Mouse (Mus musculus): ENCODE measurements around the gene Rcan1. TPM values are rescaled to one million over a fixed set of nuclear protein-coding genes. Genes with fewer than 3 reads are reported as not detected.

The Rcan1 gene
- polyA plus RNA-seq, 1 experiment from 2014 or later = 33.9 TPM

DNA sequence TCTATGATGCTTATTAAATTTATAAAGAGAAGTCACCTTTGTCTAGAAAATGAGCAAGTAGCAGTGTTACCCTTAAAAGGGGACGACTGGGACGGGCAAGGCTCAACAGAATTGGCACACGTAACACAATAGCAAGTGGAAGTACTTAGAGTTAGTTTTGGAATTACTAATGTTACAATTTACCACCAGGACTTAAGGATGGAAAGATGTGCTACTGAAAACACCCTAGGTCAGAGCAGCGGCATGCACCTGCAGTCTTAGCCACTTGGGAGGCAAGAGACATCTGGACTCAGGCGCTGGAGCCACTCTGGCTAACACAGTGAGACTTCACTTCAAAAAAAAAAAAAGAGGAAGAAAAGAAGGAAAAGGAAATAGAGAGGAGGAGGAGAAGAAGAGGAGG lies 14.7 kb downstream of the Rcan1 start:
- Histone ChIP-seq H3K9me3 (ENCODE audit: low read length) (no peaks in the 10 kb centered on the region), H3K27ac (ENCODE audit: low read length) (no peak overlapping the region), H3K36me3 (ENCODE audit: insufficient read depth, low read length) (no peaks in the 10 kb centered on the region), H3K4me3 (ENCODE audit: low read length) (no peak overlapping the region), H3K27me3 (ENCODE audit: insufficient read depth, low read length) (no peaks in the 10 kb centered on the region), H3K4me2 (replicated peaks; ENCODE audit: low read depth, low read length) (no peak overlapping the region), H3K9ac (replicated peaks; ENCODE audit: low read length) (no peak overlapping the region), H3K4me1 (ENCODE audit: insufficient read depth, low read length) (no peaks in the 10 kb centered on the region; the same call in 1 of the 2 replicates)
- ATAC-seq (ENCODE audit: low FRiP score, low TSS enrichment) = no peak
- WGBS = 85% methylated on average over 5 of the region's 5 CpGs

DNA sequence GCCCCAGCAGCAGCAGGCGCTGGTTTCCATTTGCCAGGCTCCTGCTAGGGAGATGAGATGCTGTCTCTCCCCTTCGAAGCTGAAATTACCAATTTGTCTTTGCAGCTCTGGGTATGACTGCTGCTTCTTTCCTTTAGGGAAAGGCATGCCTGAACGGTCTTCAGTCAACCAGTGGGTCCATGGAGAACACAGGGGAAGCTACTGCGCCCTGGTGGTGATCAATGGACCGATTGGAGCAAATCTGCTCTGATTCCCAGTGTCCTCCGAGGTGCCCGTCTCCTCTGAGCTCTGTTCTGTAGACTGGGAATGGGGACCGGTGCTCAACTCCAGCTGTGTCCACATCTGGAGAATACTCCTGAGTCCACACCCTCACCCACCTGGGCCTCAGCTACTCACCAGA lies 15.2 kb downstream of the Rcan1 start:
- WGBS = 59% methylated on average over 8 of the region's 8 CpGs
- H3K9ac ChIP-seq (replicated peaks; ENCODE audit: low read length) = no peak overlapping the region

DNA sequence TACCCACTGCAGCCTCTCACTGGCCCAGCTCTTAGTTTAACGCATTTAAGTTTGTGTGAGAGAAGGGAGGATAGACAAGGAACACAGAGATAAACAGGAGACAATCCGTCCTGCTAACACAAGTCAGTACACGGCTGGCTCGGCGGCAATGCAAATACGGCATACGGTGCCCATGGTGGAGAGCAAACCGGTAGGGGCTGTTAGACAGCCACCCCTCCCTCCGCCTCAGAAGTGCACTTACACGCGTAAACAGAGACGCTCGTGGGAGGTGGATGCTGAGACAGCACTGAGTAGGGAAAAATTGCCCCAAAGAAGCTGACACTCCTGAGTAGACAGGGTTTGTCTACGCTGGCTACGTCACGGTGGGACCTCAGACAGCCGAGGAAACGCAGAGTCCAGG lies 16.2 kb downstream of the Rcan1 start:
- Histone ChIP-seq H3K36me3 (ENCODE audit: insufficient read depth, low read length) (no peaks in the 10 kb centered on the region), H3K4me1 (ENCODE audit: insufficient read depth, low read length) (no peaks in the 10 kb centered on the region; the same call in 1 of the 2 replicates), H3K4me3 (ENCODE audit: low read length) (no peak overlapping the region), H3K9ac (replicated peaks; ENCODE audit: low read length) (no peak overlapping the region), H3K27me3 (ENCODE audit: insufficient read depth, low read length) (no peaks in the 10 kb centered on the region), H3K9me3 (ENCODE audit: low read length) (no peaks in the 10 kb centered on the region), H3K4me2 (replicated peaks; ENCODE audit: low read depth, low read length) (no peak overlapping the region), H3K27ac (ENCODE audit: low read length) (no peak overlapping the region)
- 85% methylated on average over 18 of the region's 18 CpGs for WGBS
- ATAC-seq (ENCODE audit: low FRiP score, low TSS enrichment) = no peak

More for the DNA sequence above, 15.2 kb downstream of the Rcan1 start:
- no peak overlapping the region for H3K4me3 ChIP-seq (ENCODE audit: low read length)
- H3K4me2 ChIP-seq (replicated peaks; ENCODE audit: low read depth, low read length) = no peak overlapping the region
- no peaks in the 10 kb centered on the region for H3K9me3 ChIP-seq (ENCODE audit: low read length)
- no peak overlapping the region for H3K27ac ChIP-seq (ENCODE audit: low read length)
- no peaks in the 10 kb centered on the region; the same call in 1 of the 2 replicates for H3K4me1 ChIP-seq (ENCODE audit: insufficient read depth, low read length)
- H3K36me3 ChIP-seq (ENCODE audit: insufficient read depth, low read length) = no peaks in the 10 kb centered on the region
- ATAC-seq (ENCODE audit: low FRiP score, low TSS enrichment) = no peak
- H3K27me3 ChIP-seq (ENCODE audit: insufficient read depth, low read length) = no peaks in the 10 kb centered on the region

DNA sequence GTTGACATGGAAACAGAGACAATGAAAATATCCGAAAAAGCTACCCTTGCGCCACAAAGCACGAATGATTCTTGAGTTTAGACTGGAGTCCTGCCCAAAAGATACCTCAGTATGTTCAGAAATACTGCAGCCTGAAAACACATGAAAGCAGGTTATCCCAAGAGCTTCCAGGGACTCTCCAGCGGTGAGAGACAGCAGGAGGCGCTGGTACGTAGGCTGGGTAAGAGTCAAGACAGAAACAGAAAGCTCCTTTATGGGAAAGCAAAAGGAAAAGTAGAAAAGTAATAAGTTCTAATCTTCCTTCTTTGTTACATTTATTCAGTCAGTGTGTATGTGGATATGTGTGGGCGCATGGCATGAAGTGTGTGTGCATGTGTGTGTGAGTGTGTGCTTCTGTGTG lies 16.7 kb downstream of the Rcan1 start:
- Histone ChIP-seq H3K27ac (ENCODE audit: low read length) (no peak overlapping the region), H3K27me3 (ENCODE audit: insufficient read depth, low read length) (no peaks in the 10 kb centered on the region), H3K9me3 (ENCODE audit: low read length) (no peaks in the 10 kb centered on the region), H3K4me2 (replicated peaks; ENCODE audit: low read depth, low read length) (no peak overlapping the region), H3K4me1 (ENCODE audit: insufficient read depth, low read length) (no peaks in the 10 kb centered on the region; the same call in 1 of the 2 replicates), H3K4me3 (ENCODE audit: low read length) (no peak overlapping the region), H3K9ac (replicated peaks; ENCODE audit: low read length) (no peak overlapping the region), H3K36me3 (ENCODE audit: insufficient read depth, low read length) (no peaks in the 10 kb centered on the region)
- 90% methylated on average over 7 of the region's 7 CpGs for WGBS
- no peak for ATAC-seq (ENCODE audit: low FRiP score, low TSS enrichment)

DNA sequence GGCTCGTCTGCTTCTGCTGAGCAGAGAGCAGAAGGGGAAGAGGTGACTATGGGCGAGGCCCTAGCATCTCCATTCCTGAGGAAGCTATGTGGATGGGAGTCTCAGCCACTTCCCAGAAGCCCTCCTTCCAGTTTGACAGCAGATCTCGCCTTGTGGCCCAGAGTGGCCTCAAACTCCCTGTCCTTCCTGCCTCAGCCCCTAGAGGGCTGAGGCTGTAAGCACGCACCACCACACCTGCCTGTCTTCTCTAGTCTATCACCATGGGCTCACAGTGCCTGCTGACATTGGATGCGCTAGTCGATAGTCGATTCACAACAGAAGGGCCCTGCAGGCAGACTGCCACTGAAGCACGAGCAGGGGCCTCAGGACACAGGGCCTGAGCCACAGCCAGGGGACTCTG lies 18.1 kb downstream of the Rcan1 start:
- Histone ChIP-seq H3K4me2 (replicated peaks; ENCODE audit: low read depth, low read length) (no peak overlapping the region), H3K27me3 (ENCODE audit: insufficient read depth, low read length) (no peaks in the 10 kb centered on the region), H3K4me3 (ENCODE audit: low read length) (no peak overlapping the region), H3K36me3 (ENCODE audit: insufficient read depth, low read length) (no peaks in the 10 kb centered on the region; the same call in 1 of the 2 replicates), H3K9ac (replicated peaks; ENCODE audit: low read length) (no peak overlapping the region), H3K4me1 (ENCODE audit: insufficient read depth, low read length) (no peaks in the 10 kb centered on the region; the same call in 1 of the 2 replicates), H3K9me3 (ENCODE audit: low read length) (no peaks in the 10 kb centered on the region), H3K27ac (ENCODE audit: low read length) (no peak overlapping the region)
- ATAC-seq (ENCODE audit: low FRiP score, low TSS enrichment) = no peak; the same call in 1 of the 2 replicates
- WGBS = 65% methylated on average over 8 of the region's 8 CpGs

DNA sequence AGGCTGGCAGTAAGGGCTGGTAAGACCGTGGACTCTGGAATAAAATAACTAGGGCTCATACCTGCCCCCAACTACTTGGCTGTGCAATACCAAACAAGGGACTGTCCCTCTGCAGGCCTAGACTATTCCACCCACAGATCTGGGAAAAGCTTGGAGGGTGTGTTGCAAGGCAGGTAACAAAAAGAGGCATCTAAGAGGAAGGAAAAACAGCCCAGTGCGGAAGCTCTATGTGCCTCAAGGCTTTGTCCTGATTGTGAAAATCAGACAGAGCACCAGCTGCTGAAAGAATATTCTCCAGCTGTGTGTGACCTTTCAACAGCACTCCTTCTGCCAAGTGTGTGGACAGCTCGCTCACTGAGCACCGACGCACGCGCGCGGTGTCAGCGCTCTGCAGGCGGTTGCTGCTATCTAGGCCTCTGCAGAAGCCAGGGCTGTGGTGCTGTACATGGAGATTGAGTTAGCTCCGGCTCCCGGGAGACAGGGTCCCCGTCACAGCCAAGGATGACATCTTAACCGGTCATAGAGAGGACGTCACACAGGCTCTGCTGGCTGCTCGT lies 19.1 kb downstream of the Rcan1 start:
- no peak overlapping the region for H3K27ac ChIP-seq (ENCODE audit: low read length)
- WGBS = 91% methylated on average over 17 of the region's 17 CpGs
- H3K9me3 ChIP-seq (ENCODE audit: low read length) = no peaks in the 10 kb centered on the region
- no peak overlapping the region for H3K9ac ChIP-seq (replicated peaks; ENCODE audit: low read length)
- H3K36me3 ChIP-seq (ENCODE audit: insufficient read depth, low read length) = no peaks in the 10 kb centered on the region; the same call in 1 of the 2 replicates
- ATAC-seq (ENCODE audit: low FRiP score, low TSS enrichment) = no peak
- H3K4me3 ChIP-seq (ENCODE audit: low read length) = no peak overlapping the region
- H3K4me1 ChIP-seq (ENCODE audit: insufficient read depth, low read length) = no peaks in the 10 kb centered on the region
- H3K4me2 ChIP-seq (replicated peaks; ENCODE audit: low read depth, low read length) = no peak overlapping the region
- no peaks in the 10 kb centered on the region for H3K27me3 ChIP-seq (ENCODE audit: insufficient read depth, low read length)

DNA sequence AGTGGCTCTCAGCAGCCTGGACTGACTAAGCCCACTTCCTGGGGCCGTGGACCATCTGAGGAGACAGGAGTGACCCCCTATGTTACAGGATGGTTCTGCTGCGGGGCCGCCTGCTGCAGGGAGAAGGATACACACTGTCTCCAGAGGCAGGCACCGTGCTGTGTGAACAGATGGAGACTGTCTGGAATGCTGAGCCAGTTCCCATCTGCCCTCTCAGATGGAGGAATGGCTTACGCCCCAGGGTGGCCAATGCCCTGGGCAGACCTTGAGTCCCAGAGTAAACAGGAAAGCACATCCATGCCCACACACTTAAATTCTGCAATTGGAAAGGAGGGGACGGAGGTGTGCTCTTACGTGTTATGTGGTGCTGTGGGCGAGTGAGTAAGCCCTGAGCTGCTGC lies 20.3 kb downstream of the Rcan1 start:
- Histone ChIP-seq H3K9me3 (ENCODE audit: low read length) (no peaks in the 10 kb centered on the region), H3K4me2 (replicated peaks; ENCODE audit: low read depth, low read length) (no peak overlapping the region), H3K4me3 (ENCODE audit: low read length) (no peak overlapping the region), H3K27me3 (ENCODE audit: insufficient read depth, low read length) (no peaks in the 10 kb centered on the region), H3K36me3 (ENCODE audit: insufficient read depth, low read length) (no peaks in the 10 kb centered on the region; the same call in 1 of the 2 replicates), H3K27ac (ENCODE audit: low read length) (no peak overlapping the region), H3K4me1 (ENCODE audit: insufficient read depth, low read length) (no peaks in the 10 kb centered on the region), H3K9ac (replicated peaks; ENCODE audit: low read length) (no peak overlapping the region)
- ATAC-seq (ENCODE audit: low FRiP score, low TSS enrichment) = no peak
- WGBS = 92% methylated on average over 8 of the region's 8 CpGs

DNA sequence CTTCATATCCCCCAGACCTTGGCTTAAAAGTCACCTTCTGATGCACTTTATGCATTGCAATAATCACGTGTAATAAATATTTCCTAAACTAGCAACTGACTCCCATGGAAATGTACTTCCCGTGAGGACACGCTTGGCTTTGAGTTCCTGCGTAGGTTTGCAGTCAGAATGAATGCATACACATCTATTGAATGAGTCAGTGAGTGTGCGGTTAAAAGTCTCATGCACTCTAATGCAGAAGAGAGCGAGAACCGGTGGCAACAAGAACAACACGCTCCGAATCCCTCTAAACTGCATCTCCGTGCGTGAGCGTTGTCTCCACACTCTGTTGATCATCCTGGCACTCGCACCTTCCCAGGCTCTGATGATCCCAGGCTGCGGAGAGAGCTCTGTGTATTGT lies 21.6 kb downstream of the Rcan1 start:
- no peaks in the 10 kb centered on the region for H3K9me3 ChIP-seq (ENCODE audit: low read length)
- WGBS = 92% methylated on average over 14 of the region's 14 CpGs
- ATAC-seq (ENCODE audit: low FRiP score, low TSS enrichment) = no peak

DNA sequence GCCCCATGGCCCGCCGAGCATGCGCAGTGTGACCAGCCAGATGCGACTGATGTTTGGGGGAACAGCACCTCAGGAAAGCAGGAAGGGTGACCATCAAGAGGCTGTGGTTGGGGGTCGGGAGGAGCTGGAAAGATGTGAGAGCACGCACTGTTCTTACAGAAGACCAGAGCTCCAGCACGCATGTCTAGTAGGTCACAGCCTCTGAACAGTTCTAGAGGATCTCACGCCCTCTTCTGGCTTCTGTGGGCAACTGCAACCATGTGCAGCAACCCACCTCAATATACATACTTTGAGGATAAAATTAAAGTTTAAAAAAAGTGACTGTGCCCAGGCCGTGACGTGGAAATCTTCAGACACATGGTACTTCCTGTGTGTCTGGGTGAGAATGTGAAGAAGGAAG lies 25.3 kb downstream of the Rcan1 start:
- no peak for ATAC-seq (ENCODE audit: low FRiP score, low TSS enrichment)
- 59% methylated on average over 10 of the region's 10 CpGs for WGBS
- Histone ChIP-seq H3K9me3 (ENCODE audit: low read length) (no peaks in the 10 kb centered on the region), H3K27me3 (ENCODE audit: insufficient read depth, low read length) (no peaks in the 10 kb centered on the region), H3K27ac (ENCODE audit: low read length) (no peak overlapping the region), H3K4me3 (ENCODE audit: low read length) (no peak overlapping the region), H3K9ac (replicated peaks; ENCODE audit: low read length) (no peak overlapping the region), H3K4me2 (replicated peaks; ENCODE audit: low read depth, low read length) (no peak overlapping the region), H3K36me3 (ENCODE audit: insufficient read depth, low read length) (no peaks in the 10 kb centered on the region; the same call in 1 of the 2 replicates), H3K4me1 (ENCODE audit: insufficient read depth, low read length) (peaks cover 21% of the 10 kb centered on the region)

More for the DNA sequence above, 21.6 kb downstream of the Rcan1 start:
- no peaks in the 10 kb centered on the region for H3K27me3 ChIP-seq (ENCODE audit: insufficient read depth, low read length)
- no peak overlapping the region for H3K9ac ChIP-seq (replicated peaks; ENCODE audit: low read length)
- H3K4me2 ChIP-seq (replicated peaks; ENCODE audit: low read depth, low read length) = no peak overlapping the region
- no peaks in the 10 kb centered on the region; the same call in 1 of the 2 replicates for H3K36me3 ChIP-seq (ENCODE audit: insufficient read depth, low read length)
- H3K4me1 ChIP-seq (ENCODE audit: insufficient read depth, low read length) = peaks cover 9% of the 10 kb centered on the region
- H3K27ac ChIP-seq (ENCODE audit: low read length) = no peak overlapping the region
- H3K4me3 ChIP-seq (ENCODE audit: low read length) = no peak overlapping the region

DNA sequence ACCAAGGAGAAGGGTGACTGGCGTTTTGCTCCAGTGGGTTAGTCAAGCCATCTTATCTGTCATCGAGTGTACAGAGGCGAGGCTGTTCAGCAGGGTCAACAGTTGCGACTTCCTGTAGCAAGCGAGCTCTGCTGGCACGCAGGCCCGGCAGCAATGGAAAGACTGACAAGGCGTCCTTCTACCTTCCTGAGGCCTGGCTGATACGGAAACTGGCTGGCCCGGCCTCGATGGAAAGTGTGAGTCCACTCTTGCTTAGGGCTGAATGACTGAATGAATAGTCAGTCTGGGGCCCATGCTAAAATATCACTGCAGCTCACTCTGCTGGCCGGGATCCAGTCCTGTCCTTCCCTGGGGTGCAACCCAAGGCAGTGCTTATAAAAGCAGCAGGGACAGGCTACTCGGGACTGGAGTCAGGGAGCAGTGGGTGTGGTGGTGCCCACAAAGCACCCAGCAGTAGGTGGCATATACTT lies 27.0 kb downstream of the Rcan1 start:
- WGBS = 41% methylated on average over 13 of the region's 13 CpGs
- H3K27ac ChIP-seq (ENCODE audit: low read length) = peak overlapping the region; percentile 35; the same call in 1 of the 2 replicates
- ATAC-seq (ENCODE audit: low FRiP score, low TSS enrichment) = peak; percentile 62

More for the DNA sequence above, 27.0 kb downstream of the Rcan1 start:
- no peak overlapping the region for H3K4me3 ChIP-seq (ENCODE audit: low read length)
- H3K9ac ChIP-seq (replicated peaks; ENCODE audit: low read length) = no peak overlapping the region; the same call in none of the 2 replicates
- no peaks in the 10 kb centered on the region for H3K27me3 ChIP-seq (ENCODE audit: insufficient read depth, low read length)
- H3K4me1 ChIP-seq (ENCODE audit: insufficient read depth, low read length) = peaks cover 21% of the 10 kb centered on the region
- no peak overlapping the region for H3K4me2 ChIP-seq (replicated peaks; ENCODE audit: low read depth, low read length)
- no peaks in the 10 kb centered on the region; the same call in 1 of the 2 replicates for H3K36me3 ChIP-seq (ENCODE audit: insufficient read depth, low read length)
- no peaks in the 10 kb centered on the region for H3K9me3 ChIP-seq (ENCODE audit: low read length)
